Mouse (Mus musculus) frontal cortex, postnatal 25 days (tissue): Measurements from ENCODE around the gene Fcf1.

Experiments
- DNase-seq, 2 experiments: peaks; one replicate each; pipeline ENCODE4 v3.0.0; 2022; ENCODE audit warnings: low spot score in 2 of 2

The Fcf1 gene

DNA sequence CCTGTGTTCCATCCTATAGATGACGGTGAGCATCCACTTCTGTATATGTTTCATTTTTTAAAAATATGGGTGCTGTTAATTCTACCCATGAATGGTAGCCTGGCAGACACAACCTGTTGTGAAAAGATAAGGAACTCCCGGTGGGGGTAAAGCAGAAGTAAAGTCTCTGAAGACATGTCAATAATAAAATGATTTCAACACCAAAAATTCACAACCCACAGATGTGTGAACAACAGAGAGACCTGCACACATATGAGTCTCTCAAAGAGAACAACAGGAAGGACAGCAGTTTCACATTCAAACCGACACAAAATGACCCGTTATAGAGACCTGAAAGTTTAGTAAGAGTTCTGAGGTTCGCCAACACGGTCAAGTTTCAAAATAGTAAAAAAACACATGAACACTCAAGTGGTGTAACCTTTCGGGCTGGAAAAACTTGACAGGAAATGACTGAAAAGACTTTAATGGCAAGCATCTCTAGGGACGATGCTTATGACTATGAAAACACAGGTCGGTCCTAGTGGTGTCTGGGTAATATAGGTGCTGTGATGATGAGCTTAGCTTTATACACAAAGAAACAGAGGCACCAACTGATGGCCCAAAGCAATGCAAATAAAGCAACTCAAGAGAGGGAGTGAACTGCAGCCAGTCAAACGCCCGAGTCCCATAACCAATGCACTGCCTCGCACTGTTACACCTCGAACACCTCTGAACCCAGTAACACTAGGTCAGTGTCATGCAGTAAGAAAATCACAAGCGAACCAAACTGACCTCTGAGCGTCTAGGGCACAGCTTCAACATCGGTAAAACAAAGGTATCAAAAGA lies 1.7 kb upstream of the Fcf1 start:
- no peak for DNase-seq

DNA sequence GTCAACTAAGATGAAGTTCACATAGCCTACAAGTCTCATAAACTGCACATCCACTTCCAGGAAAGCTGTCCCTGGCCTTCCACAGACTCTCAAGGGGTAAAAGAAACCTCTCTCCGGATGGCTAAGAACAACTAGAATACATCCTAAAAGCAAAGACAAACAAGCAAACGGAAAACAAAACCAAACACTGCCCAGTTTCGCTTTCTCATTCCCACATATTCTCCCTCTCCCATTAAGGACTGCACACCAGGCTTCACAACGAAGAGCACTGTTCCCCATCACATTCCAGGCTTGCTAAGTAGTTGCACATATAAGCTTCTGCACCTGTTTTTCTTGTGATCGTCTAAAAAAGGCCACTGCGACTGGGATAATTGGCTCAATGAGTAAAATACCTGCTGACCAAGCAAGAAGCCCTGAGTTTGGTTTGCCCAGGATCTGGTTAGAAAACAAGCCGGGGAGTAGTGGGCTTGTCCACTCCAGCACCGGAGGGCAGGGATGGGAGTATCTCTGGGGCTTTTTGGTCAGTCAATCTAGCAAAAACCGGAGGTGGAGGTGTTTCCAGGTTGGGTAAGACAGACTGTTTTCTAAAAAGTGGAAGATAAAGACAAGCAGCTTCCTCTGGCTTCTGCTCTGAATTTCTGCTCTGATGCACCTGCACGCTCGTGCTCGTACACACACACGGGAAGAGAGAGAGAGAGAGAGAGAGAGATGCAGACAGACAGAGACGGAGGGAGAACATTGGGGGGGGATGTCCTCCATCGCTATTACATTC lies 855 bp upstream of the Fcf1 start:
- no peak for DNase-seq

DNA sequence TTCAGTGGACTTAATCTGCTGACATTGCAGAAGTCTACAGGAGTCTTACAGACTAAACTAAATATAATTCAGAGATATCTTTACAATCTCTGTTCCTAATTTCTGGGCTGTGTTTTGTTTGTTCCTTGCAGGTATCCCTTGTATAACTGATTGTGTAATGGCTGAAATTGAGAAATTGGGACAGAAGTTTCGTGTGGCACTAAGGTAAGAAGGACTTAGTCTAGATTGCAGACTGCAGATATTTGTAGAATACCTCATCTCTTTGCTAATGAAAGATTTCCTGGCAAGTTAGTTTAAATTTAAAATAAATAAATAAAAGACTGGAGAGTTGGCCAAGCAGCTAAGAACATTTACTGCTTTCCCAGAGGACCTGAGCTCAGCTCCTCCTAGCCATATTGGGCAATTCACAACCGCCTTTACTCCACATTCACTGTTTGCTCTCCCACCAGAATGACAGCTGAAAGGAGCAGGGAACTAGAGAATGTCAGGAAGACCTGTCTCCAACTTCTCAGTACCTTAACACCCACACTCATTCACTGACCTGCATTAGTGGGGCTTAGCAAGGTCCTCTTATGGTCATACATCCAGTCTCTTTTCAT lies 8.7 kb downstream of the Fcf1 start:
- DNase-seq, result no peak

DNA sequence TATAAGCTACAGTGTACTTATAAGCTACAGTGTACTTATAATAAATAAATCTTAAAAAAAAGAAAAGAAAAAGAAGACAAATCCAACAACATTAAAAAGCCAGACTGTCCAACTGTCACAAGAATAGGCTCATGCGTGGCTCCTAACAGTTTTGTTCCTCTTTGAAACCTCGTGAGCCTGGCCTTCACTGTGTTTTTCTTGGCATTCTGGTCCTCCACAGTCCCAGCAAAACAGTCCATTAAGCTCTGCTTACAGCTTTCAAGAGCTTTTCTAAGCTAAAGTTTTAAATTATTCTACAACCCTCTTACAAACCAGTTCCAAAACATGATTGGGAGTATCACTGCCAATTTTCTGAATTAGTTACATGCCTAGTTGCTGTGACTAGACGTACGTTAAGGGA lies 18.8 kb downstream of the Fcf1 start:
- no peak for DNase-seq

DNA sequence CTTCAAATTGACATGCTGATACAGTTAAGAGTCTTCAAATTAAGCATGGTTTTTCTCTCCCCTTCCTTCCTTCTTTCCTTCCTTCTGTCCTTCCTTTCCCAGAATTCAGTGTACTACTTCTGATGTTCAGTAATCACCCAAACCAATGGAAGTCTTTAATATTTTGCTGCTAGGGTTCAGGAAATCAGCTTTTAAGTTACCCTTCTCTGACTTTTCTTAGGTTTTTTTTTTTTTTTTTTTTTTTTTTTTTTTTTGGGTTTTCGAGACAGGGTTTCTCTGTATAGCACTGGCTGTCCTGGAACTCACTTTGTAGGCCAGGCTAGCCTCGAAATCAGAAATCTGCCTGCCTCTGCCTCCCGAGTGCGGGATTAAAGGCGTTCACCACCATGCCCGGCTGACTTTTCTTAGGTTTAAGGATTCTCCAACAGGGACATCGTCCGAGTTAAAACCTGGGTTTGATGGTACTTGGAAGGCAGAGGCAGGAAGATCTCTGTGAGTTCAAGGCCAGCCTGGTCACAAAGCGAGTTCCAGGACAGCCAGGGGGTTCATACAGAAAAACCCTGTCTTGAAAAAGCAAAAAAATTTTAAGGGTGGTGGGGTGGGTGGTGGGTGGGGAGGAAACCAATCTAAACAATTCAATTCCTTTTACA lies 24.5 kb downstream of the Fcf1 start:
- DNase-seq, result no peak

DNA sequence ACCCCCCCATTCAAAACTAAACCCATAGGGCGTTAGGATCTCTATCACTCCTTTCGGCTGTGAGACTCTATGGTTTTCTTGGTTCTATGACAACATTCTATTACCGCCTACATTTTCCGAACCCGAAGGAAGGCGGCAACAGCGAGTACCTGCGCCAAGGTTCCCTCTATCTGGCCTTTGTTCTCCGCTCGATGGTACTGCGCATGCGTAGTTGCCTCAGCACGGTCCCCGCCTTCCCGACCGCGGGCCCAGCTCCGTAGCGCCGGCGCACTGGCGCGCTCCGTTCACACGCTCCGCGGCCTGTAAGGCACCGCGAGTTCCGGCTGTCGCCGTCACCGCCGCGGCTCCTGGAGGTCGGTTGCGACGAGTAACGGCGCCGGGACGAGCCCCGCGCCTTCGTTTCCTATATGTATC lies 25.4 kb downstream of the Fcf1 start, which contains the start of gene Ylpm1:
Gene Ylpm1 (plus strand): TSS at position 239 of the 414 bp plus-strand sequence.
- peak; percentile 91 to 96 for DNase-seq

DNA sequence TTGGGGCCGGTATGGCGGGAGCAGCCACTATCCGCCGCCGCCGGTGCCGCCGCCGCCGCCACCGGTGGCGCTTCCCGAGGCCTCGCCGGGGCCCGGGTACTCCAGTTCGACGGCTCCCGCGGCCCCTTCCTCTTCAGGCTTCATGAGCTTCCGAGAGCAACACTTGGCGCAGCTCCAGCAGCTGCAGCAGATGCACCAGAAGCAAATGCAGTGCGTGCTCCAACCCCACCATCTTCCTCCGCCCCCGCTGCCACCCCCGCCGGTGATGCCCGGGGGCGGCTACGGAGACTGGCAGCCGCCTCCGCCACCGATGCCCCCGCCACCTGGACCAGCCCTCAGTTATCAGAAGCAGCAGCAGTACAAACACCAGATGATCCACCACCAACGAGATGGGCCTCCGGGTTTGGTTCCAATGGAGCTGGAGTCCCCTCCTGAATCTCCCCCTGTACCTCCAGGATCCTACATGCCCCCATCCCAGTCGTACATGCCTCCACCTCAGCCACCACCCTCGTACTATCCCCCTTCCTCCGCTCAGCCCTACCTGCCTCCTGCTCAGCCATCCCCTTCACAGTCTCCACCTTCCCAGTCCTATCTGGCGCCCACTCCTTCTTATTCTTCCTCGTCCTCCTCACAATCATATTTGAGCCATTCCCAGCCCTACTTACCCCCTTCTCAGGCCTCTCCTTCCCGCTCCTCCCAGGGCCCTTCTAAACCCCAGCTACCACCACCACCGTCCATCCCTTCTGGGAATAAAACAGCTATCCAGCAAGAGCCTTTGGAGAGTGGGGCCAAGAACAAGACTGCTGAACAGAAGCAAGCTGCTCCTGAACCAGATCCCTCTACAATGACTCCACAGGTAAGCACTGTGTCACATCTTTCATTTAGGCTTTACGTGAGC lies 26.1 kb downstream of the Fcf1 start:
- DNase-seq, result peak; percentile 42 to 46

DNA sequence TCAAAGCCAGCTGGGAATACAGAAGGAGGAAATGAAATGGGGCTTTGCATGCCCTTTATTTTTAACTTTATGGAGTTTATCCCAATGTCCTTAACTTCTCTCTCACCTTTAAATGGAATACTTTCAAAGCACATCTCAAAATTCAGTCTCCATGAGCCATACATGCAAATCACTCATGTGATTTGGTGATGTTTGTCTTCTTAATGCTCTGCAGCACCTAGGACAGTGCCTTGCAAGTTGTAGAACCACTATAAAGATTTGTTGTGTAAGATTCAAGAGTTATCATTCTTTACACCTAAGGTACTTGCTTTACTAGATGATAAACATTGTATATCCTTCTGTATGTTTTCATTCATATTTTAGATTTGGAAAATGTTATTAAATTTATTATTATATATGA lies 28.4 kb downstream of the Fcf1 start:
- no peak for DNase-seq

DNA sequence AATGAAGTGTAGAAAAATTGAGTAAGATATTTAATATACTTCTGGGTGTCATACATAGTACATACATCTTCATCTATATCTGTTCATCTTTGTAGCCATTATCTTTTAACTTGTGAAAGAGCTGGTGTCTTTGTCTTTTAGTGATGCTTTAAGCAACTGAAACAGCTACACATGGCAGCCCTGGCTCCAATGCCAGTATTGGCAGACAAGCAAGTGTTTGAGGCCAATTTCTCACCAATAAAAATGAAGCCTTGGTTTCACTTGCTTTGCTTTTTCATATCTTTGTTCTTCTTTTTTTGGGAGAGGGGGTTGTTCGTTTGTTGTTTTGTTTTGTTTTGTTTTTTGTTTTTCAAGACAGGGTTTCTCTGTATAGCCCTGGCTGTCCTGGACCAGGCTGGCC lies 35.5 kb downstream of the Fcf1 start:
- DNase-seq, result no peak

DNA sequence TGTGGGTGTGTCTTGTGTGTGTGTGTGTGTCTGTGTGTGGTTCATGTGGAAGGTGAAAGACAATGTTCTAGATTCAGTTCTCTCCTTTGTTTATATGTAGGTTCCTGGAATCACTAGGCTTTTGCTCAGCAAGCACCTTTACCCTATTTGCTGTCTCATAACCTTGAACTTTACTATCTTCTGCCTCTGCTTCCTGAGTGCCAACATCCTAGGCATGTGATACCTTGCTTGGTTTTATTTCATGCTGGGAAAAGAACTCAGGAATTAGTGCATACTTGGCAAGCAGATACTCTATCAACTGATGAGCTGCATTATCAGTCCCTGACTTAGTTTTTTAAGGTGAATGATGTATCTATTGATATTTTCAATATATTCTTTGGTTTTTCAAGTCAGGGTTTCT lies 36.3 kb downstream of the Fcf1 start:
- no peak for DNase-seq

DNA sequence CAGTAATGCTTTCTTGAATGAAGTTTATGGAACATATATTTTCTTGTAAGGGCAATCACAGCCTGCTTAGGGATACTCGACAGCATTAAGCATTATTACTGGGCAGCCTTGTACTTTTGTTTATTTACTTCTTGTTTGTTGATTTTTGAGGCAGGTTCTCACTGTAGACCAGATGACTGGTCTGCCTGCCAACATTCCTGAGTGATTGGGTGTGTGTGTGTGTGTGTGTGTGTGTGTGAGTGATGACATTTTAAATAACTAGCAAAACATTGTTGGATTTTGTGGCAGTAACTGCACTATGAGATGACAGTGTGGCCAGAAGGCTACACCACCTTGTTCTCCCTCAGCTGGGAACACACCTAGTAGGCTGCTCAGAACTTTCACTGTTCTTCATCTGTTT lies 39.1 kb downstream of the Fcf1 start:
- DNase-seq, result no peak

DNA sequence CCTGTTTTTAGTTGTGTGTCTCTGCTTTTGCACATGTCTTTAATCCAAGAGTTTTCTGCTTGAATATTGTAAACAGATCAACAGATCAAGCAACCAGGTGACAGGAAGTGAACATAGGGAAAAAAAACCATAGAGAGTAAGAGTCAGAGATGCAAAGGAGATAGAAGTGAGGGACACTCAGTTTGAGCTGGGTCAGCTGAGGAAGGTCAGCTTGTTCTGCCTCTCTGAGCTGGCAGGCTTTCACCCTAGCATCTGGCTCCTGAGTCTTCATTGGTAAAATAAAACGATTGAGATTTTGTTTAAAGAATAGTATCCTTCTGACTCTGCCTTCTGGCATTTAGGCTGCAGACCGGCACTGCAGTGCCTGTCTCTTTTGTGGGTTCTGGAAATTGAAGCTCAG lies 39.8 kb downstream of the Fcf1 start:
- no peak for DNase-seq

DNA sequence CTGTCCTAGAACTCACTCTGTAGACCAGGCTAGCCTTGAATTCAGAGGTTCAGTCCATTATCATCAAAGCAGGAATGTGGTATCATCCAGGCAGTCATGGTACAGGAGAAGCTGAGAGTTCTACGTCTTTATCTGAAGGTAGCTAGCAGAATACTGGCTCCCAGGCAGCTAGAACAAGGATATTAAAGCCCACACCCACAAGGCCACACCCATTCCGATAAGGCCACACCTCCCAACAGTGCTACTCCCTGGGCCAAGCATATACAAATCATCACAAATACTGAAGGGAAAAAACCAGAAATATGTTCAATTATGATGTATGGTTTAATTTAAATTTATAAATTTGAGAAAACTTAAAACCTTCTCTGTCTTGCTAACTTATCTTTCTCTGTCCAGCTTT lies 41.5 kb downstream of the Fcf1 start:
- no peak for DNase-seq

DNA sequence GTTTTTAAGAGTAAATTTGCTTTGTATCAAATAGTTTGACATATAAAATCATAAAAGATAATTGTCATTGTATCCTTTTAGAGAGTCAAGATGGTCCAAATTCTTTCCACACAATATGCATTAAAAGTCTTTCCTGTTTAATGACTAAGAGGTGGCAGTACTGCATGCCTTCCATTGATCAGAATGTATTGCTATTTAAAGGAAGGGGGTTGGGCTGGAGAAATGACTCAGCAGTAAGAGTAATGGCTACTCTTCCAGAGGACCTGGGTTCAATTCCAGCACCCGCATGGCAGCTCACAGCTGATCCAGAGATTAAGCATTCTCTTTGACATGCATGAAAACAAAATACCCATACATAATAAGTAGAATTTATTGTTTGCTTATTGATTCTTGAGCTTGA lies 51.4 kb downstream of the Fcf1 start:
- no peak for DNase-seq

DNA sequence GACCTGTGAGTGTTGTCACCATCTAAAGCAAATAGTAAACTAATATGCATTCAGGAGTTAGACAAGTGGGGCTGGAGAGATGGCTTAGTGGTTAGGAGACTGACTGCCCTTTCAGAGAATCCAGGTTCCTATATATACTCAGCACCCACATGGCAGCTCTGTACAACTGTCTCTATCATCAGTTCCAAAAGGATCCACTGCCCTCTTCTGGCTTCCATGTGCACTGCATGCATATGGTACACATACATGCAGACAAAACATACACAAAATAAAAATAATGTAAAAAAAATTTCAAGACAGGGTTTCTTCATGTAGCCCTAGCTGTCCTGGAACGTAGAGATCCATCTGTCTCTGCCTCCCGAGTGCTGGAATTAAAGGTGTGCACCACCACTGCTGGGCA lies 62.0 kb downstream of the Fcf1 start:
- DNase-seq, result no peak
